Mouse (Mus musculus) intestine, embryonic 14.5 days (tissue): ENCODE measurements at regions not wholly inside any gene's neighbourhood (a gene's known extent, or its start where the extent isn't known, plus 50 kb on each side); places are given as distances from the start of the nearest gene placed in this dataset.
A peak's percentile ranks its signal among the peaks of the same experiment; 100 is the strongest.

ENCODE experiments used
- ATAC-seq: fragments of 200-750 bp; cut with Nextera tagmentation; replicated peaks from 2 replicates; pipeline ENCODE4 v1.8.0; 2017; ENCODE audit warnings: low read depth, moderate number of reproducible peaks, moderate TSS enrichment, moderate library complexity; ENCODE audit not compliant: low FRiP score, low TSS enrichment
- DNase-seq: peaks from one replicate; pipeline ENCODE4 v3.0.0-alpha.2; 2018; ENCODE audit warnings: low spot score
- H3K27ac ChIP-seq: fragments of 300-500 bp; sonication (generic); 2 replicates; pipeline ENCODE4 v1.5.1; 2014; ENCODE audit warnings: low read depth, mild to moderate bottlenecking, control low read depth
- H3K27me3 ChIP-seq: fragments of 300-500 bp; sonication (generic); replicated peaks from 2 replicates; pipeline ENCODE4 v1.6.1; 2014; ENCODE audit warnings: low read length, control low read depth; ENCODE audit not compliant: control insufficient read depth, insufficient read depth
- H3K36me3 ChIP-seq: fragments of 300-500 bp; sonication (generic); 2 replicates; pipeline ENCODE4 v1.6.1; 2014; ENCODE audit warnings: low read length, control low read depth; ENCODE audit not compliant: control insufficient read depth, insufficient read depth
- H3K4me1 ChIP-seq: fragments of 300-500 bp; sonication (generic); replicated peaks from 2 replicates; pipeline ENCODE4 v1.6.1; 2014; ENCODE audit warnings: low read length, control low read depth, mixed read lengths; ENCODE audit not compliant: control insufficient read depth, insufficient read depth
- H3K4me2 ChIP-seq: fragments of 300-500 bp; sonication (generic); 2 replicates; pipeline ENCODE4 v1.6.1; 2014; ENCODE audit warnings: low read length
- H3K4me3 ChIP-seq: fragments of 300-500 bp; sonication (generic); 2 replicates; pipeline ENCODE4 v1.5.1; 2014; ENCODE audit warnings: low read depth, low read length, control low read depth, mixed read lengths
- H3K9ac ChIP-seq: fragments of 300-500 bp; sonication (generic); 2 replicates; pipeline ENCODE4 v1.6.1; 2014; ENCODE audit warnings: mild to moderate bottlenecking, low read length
- H3K9me3 ChIP-seq: fragments of 300-500 bp; sonication (generic); 2 replicates; pipeline ENCODE4 v1.6.1; 2016; ENCODE audit warnings: low read length, control low read depth; ENCODE audit not compliant: control insufficient read depth
- WGBS: fragments of 180-500 bp; shearing (Covaris S2); extraction: QIAGEN DNeasy Blood & Tissue Kit; methylation state at CpG from one replicate; pipeline ENCODE4 v1.1.7; 2014; 5-methylcytosine and 5-hydroxymethylcytosine counted together

DNA sequence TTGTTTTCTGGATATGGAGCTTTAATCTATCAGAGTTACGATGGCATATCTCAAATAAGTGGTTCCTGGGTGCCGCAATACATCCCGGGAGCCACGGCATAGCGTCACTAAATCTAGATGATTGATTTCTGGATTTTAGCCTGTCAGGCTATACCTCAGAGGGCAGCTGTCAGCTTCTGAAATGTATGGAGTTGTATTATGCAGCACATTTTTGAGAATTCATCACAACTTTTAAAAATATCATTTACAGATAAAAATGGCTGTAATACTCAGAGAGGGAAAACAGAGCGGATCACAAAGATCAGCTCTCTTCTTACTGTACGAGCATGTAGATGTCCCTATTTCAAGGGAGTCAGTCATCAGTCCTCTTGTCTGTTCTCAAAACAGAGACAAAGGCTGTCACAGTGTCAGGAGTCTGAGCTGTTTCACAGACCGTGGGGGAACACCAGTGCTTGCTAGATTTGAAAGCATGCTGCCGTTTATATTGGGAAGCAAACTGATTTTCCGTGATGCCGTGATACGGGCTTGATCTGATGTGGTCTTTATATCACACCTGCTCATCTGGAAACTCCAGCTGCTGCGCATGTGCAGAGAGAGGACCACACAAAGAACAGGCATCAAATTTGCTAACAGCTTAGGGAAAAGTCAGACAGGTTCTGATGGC lies 165.9 kb upstream of the Pard3b start:
- DNase-seq = no peak
- H3K27me3 ChIP-seq = no peaks in the 10 kb centered on the region
- no peak overlapping the region for H3K9ac ChIP-seq
- H3K4me1 ChIP-seq = no peaks in the 10 kb centered on the region
- H3K4me2 ChIP-seq = no peak overlapping the region
- no peaks in the 10 kb centered on the region for H3K9me3 ChIP-seq
- H3K27ac ChIP-seq = no peak overlapping the region
- H3K36me3 ChIP-seq = no peaks in the 10 kb centered on the region
- ATAC-seq = no peak
- H3K4me3 ChIP-seq = no peak overlapping the region
- 67% methylated on average over 13 of the region's 13 CpGs for WGBS

GRCm38 (mm10) chr1:61485459-61485858 lies 153.2 kb upstream of the Pard3b start:
- WGBS = 90% methylated on average over 3 of the region's 3 CpGs
- H3K4me1 ChIP-seq = no peaks in the 10 kb centered on the region
- H3K9me3 ChIP-seq = no peaks in the 10 kb centered on the region
- H3K27ac ChIP-seq = no peak overlapping the region
- H3K36me3 ChIP-seq = no peaks in the 10 kb centered on the region
- no peak overlapping the region for H3K9ac ChIP-seq
- no peaks in the 10 kb centered on the region for H3K27me3 ChIP-seq
- DNase-seq (no peak), ATAC-seq (no peak)
- no peak overlapping the region for H3K4me3 ChIP-seq
- H3K4me2 ChIP-seq = no peak overlapping the region

DNA sequence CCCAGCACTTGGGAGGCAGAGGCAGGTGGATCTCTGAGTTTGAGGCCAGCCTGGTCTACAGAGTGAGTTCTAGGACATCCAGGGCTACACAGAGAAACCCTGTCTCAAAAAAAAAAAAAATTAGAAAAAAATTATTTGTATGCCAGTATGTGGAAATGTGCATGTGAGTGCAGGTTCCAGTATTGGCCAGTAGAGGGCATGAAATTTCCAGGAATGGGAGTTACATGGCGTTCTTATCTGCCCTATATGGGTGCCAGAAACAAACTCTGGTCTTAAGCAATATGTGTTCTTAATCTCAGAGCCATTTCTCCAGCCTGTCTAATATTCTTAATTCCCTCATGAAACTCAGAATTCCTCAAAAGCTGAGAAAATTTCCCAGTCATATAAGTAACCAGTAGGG lies 113.7 kb upstream of the Pard3b start:
- no peaks in the 10 kb centered on the region for H3K27me3 ChIP-seq
- no peak overlapping the region for H3K27ac ChIP-seq
- WGBS = 78% methylated on average over 1 of the region's 1 CpGs
- H3K4me3 ChIP-seq = no peak overlapping the region
- H3K9ac ChIP-seq = no peak overlapping the region
- H3K4me1 ChIP-seq = no peaks in the 10 kb centered on the region
- H3K4me2 ChIP-seq = no peak overlapping the region
- no peaks in the 10 kb centered on the region for H3K36me3 ChIP-seq
- ATAC-seq = no peak
- no peak for DNase-seq
- no peaks in the 10 kb centered on the region for H3K9me3 ChIP-seq

- 84% methylated on average over 8 of the region's 8 CpGs for WGBS
Observed at GRCm38 (mm10) chr1:61525881-61526280, 112.7 kb upstream of the Pard3b start.

DNA sequence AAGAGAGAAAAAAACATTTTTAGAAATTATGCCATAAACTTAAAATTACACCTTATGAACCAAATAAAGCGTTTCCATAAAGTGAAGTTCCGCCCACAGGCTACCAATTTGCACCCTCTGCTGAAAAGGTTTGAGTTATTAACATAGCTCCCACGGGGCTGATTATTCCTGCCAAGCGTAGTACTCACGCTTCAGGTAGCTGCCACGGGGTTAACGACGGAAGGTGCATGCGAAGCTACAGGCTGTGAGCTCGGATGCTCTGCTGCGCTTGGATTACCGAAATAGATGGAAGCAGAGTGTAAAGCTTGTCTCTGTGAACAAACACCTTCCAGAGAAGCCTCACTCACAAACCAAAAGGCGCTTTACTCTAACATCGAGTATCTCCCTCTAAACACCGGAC lies 109.9 kb upstream of the Pard3b start:
- no peaks in the 10 kb centered on the region for H3K9me3 ChIP-seq
- H3K4me1 ChIP-seq = peaks cover 10% of the 10 kb centered on the region
- H3K4me3 ChIP-seq = no peak overlapping the region
- no peak for DNase-seq
- no peaks in the 10 kb centered on the region for H3K27me3 ChIP-seq
- WGBS = 87% methylated on average over 15 of the region's 15 CpGs
- no peak overlapping the region for H3K9ac ChIP-seq
- ATAC-seq = no peak
- no peak overlapping the region for H3K4me2 ChIP-seq
- H3K36me3 ChIP-seq = no peaks in the 10 kb centered on the region
- no peak overlapping the region for H3K27ac ChIP-seq

More at GRCm38 (mm10) chr1:61525881-61526280, 112.7 kb upstream of the Pard3b start:
- Histone ChIP-seq H3K27me3 (no peaks in the 10 kb centered on the region), H3K9ac (no peak overlapping the region), H3K36me3 (no peaks in the 10 kb centered on the region), H3K9me3 (no peaks in the 10 kb centered on the region), H3K4me2 (no peak overlapping the region), H3K27ac (no peak overlapping the region), H3K4me1 (no peaks in the 10 kb centered on the region; the same call in 1 of the 2 replicates), H3K4me3 (no peak overlapping the region)
- DNase-seq = no peak
- no peak for ATAC-seq

DNA sequence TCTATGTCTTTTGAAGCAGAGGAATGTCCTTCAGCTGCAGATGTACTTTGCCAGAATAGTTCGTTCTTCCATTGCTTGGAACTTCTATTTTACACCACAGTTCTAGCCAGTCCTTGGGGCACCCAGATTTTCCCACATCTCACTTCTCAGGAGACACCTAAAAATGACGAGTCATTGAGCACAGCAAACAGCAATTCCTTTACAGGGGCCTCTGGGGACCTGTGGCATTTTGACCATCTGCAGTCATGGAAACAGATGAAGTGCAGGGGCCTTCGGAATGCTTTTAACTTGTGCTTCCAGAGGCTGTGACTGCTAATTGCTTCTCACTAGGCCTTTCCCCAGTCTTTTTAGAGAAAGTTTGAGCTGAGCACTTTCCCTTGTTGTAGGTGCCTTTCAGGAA lies 108.5 kb upstream of the Pard3b start:
- WGBS = 18% methylated on average over 3 of the region's 3 CpGs

GRCm38 (mm10) chr1:61531487-61531886 lies 107.1 kb upstream of the Pard3b start:
- Histone ChIP-seq H3K4me3 (no peak overlapping the region), H3K27ac (no peak overlapping the region), H3K36me3 (no peaks in the 10 kb centered on the region), H3K4me1 (peaks cover 10% of the 10 kb centered on the region), H3K9me3 (no peaks in the 10 kb centered on the region), H3K9ac (no peak overlapping the region), H3K27me3 (no peaks in the 10 kb centered on the region), H3K4me2 (no peak overlapping the region)
- whole genome bisulfite sequencing = 42% methylated on average over 5 of the region's 5 CpGs
- ATAC-seq (no peak), DNase-seq (peak; percentile 59)

More for the DNA sequence above, 108.5 kb upstream of the Pard3b start:
- Histone ChIP-seq H3K4me1 (peaks cover 10% of the 10 kb centered on the region), H3K4me3 (no peak overlapping the region), H3K4me2 (no peak overlapping the region), H3K9me3 (no peaks in the 10 kb centered on the region), H3K27ac (no peak overlapping the region), H3K36me3 (no peaks in the 10 kb centered on the region), H3K27me3 (no peaks in the 10 kb centered on the region), H3K9ac (no peak overlapping the region)
- DNase-seq = no peak
- ATAC-seq = no peak

DNA sequence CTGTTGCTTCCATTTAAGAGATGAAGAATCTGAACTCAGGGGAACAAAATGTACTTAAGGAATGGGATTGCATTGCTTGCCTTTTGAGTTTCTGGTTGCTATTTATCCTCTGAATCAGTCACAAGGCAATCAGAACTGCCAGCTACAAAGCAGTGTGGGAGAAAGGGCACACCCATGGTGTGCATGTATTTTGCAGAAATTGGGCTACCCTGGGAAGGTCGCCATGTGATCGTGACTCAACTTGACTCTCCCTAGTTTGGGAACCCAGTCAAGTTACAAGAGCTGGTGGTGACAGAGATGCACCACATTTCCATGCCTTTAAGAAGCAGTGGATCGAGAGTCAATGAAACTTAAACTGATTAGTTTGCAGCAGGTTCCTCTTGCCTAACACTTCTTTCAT lies 98.5 kb upstream of the Pard3b start:
- H3K27me3 ChIP-seq = no peaks in the 10 kb centered on the region
- H3K4me2 ChIP-seq = no peak overlapping the region
- no peaks in the 10 kb centered on the region for H3K36me3 ChIP-seq
- no peak overlapping the region for H3K27ac ChIP-seq
- no peak for ATAC-seq
- WGBS = 89% methylated on average over 3 of the region's 3 CpGs
- H3K9ac ChIP-seq = no peak overlapping the region
- no peaks in the 10 kb centered on the region for H3K9me3 ChIP-seq
- no peaks in the 10 kb centered on the region for H3K4me1 ChIP-seq
- no peak for DNase-seq
- H3K4me3 ChIP-seq = no peak overlapping the region

DNA sequence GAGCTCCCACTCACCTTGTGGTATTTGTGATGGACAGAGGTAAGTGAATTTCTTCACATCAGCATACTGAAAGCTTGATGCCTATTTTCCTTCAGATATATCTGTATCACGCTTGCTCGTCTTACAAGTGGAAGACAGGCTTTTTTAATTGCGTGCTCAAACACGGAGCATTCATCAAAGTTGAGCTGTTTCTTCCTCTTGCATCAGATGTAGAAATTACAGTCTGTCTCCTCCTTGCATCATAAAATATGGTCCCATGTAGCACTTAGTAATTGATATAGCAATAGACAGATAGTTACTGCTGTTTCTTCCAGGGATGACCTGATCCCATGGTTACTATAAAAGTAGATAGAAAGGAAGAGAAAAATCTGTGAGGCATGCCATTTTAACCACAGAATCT lies 97.5 kb upstream of the Pard3b start:
- Histone ChIP-seq H3K27me3 (no peaks in the 10 kb centered on the region), H3K9ac (no peak overlapping the region), H3K4me1 (no peaks in the 10 kb centered on the region), H3K4me3 (no peak overlapping the region), H3K9me3 (no peaks in the 10 kb centered on the region), H3K36me3 (no peaks in the 10 kb centered on the region), H3K4me2 (no peak overlapping the region), H3K27ac (no peak overlapping the region)
- no peak for ATAC-seq
- 88% methylated on average over 4 of the region's 4 CpGs for WGBS
- no peak for DNase-seq
